Mouse (Mus musculus): Measurements from ENCODE around the gene Gm10324. TPM values are rescaled to one million over a fixed set of nuclear protein-coding genes. Genes with fewer than 3 reads are reported as not detected.

Gm10324 gene
- polyA plus RNA-seq (2017; shearing (Covaris generic)) = not detected

GRCm38 (mm10) chr13:66119247-66119646 lies at the start of gene Gm10324:
TSS of gene Gm10324 (plus strand) at chr13:66119547.

Other genes starting within 250 kb of the Gm10324 start
- not detected for gene Gm10772, start 108.0 kb downstream of the Gm10324 start, polyA plus RNA-seq (2017; shearing (Covaris generic))